ENCODE assay signal across 13 mouse cellular contexts in the genomic region with DNA sequence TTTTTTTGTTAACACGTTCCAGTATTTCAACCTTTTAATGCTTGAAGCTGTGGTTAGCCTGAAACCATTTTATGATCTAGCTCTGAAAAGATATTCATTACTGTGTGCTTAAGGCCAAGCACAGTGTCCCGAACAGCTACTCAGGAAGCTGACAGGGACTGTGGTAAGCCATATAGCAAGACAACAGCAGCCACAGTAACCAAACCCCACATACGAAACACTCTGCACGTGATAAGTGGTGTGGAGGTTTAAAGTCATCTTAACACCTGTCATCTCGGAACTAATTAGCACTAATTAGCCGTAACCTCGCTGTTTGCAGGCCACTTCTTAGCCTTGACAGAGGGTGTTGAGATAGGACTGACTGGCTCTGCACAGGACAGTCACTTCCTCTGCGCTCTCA.
"Had no signal": no experiment of that assay in that cellular context is flagged by ENCODE, and none has a peak within 500 bp of the region (broad histone marks: within the 10 kb centered on the region; RNA-seq: fewer than 3 reads in every experiment).

No protein-coding gene starts in this region.

- H3K4me1 ChIP-seq: limb, embryonic 10.5 days; liver, embryonic 15.5 days; midbrain, embryonic 12.5 days had no signal

- H3K9me3 ChIP-seq: limb, embryonic 10.5 days; liver, embryonic 15.5 days; midbrain, embryonic 12.5 days had no signal

- ATAC-seq: lung, postnatal 0 days; midbrain, embryonic 16.5 days had no signal

- DNase-seq: kidney, adult 18-20 months; kidney, postnatal 10 days; kidney, postnatal 4 days; lung, adult 2 months; lung, postnatal 36 days; thymus, adult 18-20 months; thymus, postnatal 36 days had no signal

- H3K4me3 ChIP-seq: left cerebral cortex, adult 2 months; limb, embryonic 10.5 days; liver, embryonic 15.5 days; midbrain, embryonic 12.5 days had no signal

- H3K27me3 ChIP-seq: liver, embryonic 15.5 days; midbrain, embryonic 12.5 days had no signal

- H3K36me3 ChIP-seq: liver, embryonic 15.5 days had no signal
